Mouse (Mus musculus) lung, postnatal 0 days (tissue): ENCODE results near the gene Pcca.

ENCODE experiments used
- CTCF ChIP-seq: IDR thresholded peaks from 2 replicates; pipeline ENCODE4 v1.5.1; 2016; ENCODE audit warnings: antibody characterized with exemption, mild to moderate bottlenecking
- EP300 ChIP-seq: IDR thresholded peaks from 2 replicates; pipeline ENCODE4 v1.6.1; 2016; ENCODE audit warnings: antibody characterized with exemption, mild to moderate bottlenecking, control low read depth

DNA sequence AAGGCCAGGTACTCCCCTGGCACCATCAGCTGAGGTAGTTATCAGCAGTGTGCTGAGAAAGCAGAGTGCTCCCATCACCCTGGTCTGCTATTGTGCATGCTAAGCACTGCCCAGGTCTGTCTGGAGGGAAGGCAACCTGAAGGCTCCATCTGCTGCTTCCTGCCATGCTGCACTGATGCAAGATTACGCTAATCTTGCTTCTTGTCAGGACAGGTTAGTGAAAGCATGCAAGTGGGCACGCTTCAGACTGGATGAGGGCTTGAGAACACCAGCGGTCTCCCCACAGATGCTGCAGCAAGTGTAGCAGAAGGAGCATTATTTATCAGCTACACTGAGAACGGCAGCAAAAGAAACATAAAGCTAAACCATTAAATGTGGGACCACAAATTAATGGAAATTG, 150.1 kb downstream of the Pcca start:
- TF ChIP-seq EP300 (no peak), CTCF (no peak)
